Mouse (Mus musculus) cerebellum, adult 2 months (tissue): ENCODE measurements at regions not wholly inside any gene's neighbourhood (a gene's known extent, or its start where the extent isn't known, plus 50 kb on each side); places are given as distances from the start of the nearest gene placed in this dataset.

Experiments used
- DNase-seq, 2 experiments: peaks; one replicate each; pipeline ENCODE4 v3.0.0; 2021
- H3K27ac ChIP-seq: fragments of 200-500 bp; 2 replicates; pipeline ENCODE4 v1.5.1; 2012; ENCODE audit warnings: low read length, control low read depth, inconsistent platforms; ENCODE audit not compliant: insufficient read depth
- H3K27me3 ChIP-seq: fragments of 200-500 bp; 2 replicates; pipeline ENCODE4 v1.6.1; 2012; ENCODE audit warnings: inconsistent platforms, mild to moderate bottlenecking, low read length, moderate library complexity; ENCODE audit not compliant: control insufficient read depth, insufficient read depth
- H3K4me1 ChIP-seq: fragments of 200-500 bp; 2 replicates; pipeline ENCODE4 v1.6.1; 2011; ENCODE audit warnings: low read length; ENCODE audit not compliant: control insufficient read depth, insufficient read depth
- H3K4me3 ChIP-seq: fragments of 200-500 bp; replicated peaks from 2 replicates; pipeline ENCODE3; 2011; ENCODE audit warnings: mild to moderate bottlenecking, low read depth, low read length, control low read depth; ENCODE audit not compliant: insufficient read depth
- CTCF ChIP-seq: fragments of 200-500 bp; IDR thresholded peaks from 2 replicates; pipeline ENCODE4 v1.5.1; 2011; ENCODE audit warnings: low read depth, mild to moderate bottlenecking, control low read depth, low read length, moderate library complexity, borderline replicate concordance; ENCODE audit not compliant: insufficient read depth
- POLR2A ChIP-seq: fragments of 200-500 bp; IDR thresholded peaks from 2 replicates; pipeline ENCODE4 v1.6.1; 2011; ENCODE audit warnings: low read length, control low read depth, borderline replicate concordance; ENCODE audit not compliant: insufficient read depth
- WGBS: fragments of 180-500 bp; shearing (Covaris S2); methylation state at CpG from one replicate; pipeline ENCODE4 v1.1.7; 2018; 5-methylcytosine and 5-hydroxymethylcytosine counted together

DNA sequence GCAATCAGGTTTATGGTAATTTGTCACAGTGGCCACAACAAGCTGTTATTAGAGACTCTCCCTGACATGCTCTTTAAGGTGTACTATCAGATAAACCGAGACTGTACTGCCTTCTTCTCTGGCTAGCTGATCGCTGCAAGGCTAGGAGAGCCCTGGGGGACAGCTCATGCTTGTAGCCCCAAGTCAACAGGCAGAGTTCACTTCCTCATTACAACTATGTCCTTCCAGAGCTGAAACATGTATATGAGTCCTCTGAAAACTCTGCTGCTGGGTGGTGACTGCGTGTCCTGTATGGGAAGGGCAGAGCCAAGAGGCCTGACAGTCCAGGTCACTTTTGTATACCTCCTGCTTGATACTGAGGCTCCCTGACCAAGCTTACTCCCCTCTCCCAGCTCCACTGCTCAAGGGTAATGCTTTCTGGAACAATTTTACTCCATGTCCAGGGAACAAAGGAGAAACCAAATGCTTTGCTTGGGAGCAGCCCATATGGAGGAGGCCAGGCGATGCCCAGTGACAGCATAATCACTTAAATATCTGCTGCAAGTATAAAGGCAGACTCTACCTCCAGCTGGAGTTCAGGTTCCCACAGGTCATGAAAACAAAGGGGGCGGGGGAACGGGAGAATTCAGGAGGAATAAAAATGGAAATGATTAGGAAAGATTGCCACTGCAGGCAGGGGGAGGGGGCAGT is 284.3 kb downstream of the Bcl11a start:
- no peak overlapping the region for H3K27ac ChIP-seq
- no peak for TF ChIP-seq POLR2A
- TF ChIP-seq CTCF, result no peak
- no peaks in the 10 kb centered on the region for H3K4me1 ChIP-seq
- no peak for DNase-seq
- 75% methylated on average over 6 of the region's 6 CpGs for WGBS
- no peaks in the 10 kb centered on the region for H3K27me3 ChIP-seq
- no peak overlapping the region for H3K4me3 ChIP-seq

DNA sequence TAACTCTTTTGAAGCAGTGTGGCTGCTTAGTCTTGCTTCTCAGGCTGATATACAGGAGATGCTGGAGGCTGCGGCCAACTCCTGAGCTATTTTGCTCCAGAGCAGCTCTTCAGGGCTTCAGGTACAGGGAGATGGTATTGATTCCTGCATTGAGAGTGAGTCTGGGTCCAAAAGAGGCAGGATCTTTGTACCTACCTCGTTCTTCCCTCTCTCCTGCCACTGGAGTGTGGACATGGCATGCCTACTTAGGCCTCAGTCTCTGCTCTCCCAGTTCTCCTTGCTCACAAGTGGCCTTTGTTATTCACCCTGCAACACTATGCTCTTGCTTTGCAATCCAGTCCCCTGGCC is 284.8 kb downstream of the Bcl11a start:
- no peak for TF ChIP-seq POLR2A
- no peak for TF ChIP-seq CTCF
- Histone ChIP-seq H3K4me3 (no peak overlapping the region), H3K4me1 (no peaks in the 10 kb centered on the region), H3K27me3 (no peaks in the 10 kb centered on the region), H3K27ac (no peak overlapping the region)
- no peak for DNase-seq
- 86% methylated on average over 2 of the region's 2 CpGs for WGBS

DNA sequence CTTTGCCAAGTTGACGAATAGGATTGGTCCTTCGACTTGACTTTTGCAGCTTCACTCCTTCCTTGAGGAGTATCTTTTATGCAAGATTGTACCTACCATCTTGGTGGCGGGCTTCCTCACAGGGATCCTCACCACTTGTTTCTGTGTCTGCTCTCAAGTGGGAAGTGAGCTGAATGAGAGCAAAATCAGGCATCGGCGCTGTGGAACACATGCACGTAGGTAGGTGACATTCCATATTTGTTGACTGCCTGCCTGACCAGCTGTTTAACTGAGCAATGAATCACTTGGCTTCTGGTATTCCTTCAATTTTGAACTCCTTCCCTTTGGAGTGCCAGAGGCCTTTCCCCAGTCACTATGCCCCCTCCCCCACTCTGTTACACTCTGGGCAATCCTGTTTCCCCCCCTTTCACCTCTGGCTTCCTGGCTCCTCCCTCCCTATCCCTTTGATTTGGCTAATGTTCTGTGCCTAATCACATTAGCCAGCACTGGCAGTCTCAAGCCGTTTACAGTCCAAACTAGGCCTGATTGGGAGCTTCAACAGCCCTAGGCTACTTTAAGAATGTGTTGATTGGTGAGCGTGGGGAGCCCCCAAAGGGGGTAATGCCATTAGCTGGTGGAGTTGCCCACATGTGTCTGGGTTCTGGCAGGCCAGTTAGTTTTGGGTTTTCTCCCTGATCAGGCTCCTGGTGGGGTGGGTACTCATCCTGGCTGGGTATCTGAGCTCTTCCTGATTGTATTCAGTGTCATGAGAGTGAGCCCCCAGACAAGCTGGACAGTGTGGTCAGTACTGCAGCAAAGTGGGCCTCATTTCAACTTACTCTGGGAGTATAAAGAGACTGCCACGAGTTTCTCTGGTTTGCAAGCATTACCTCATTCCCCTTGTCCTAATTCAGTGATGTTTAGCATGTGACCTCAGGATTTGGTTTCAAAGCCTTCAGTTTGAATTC is 285.8 kb downstream of the Bcl11a start:
- Histone ChIP-seq H3K27me3 (no peaks in the 10 kb centered on the region), H3K4me3 (no peak overlapping the region), H3K4me1 (no peaks in the 10 kb centered on the region), H3K27ac (no peak overlapping the region)
- TF ChIP-seq CTCF (no peak), POLR2A (no peak)
- WGBS, result 74% methylated on average over 9 of the region's 9 CpGs
- DNase-seq, result no peak

- no peak overlapping the region for H3K27ac ChIP-seq
- WGBS, result 36% methylated on average over 15 of the region's 15 CpGs
- TF ChIP-seq POLR2A (no peak), CTCF (no peak)
Measured at GRCm38 (mm10) chr11:24370198-24370860, 292.5 kb downstream of the Bcl11a start.

GRCm38 (mm10) chr11:24370861-24371686 is 293.2 kb downstream of the Bcl11a start:
- Histone ChIP-seq H3K27ac (no peak overlapping the region), H3K4me1 (no peaks in the 10 kb centered on the region), H3K4me3 (no peak overlapping the region), H3K27me3 (no peaks in the 10 kb centered on the region; the same call in 1 of the 2 replicates)
- DNase-seq, result no peak
- no peak for TF ChIP-seq CTCF
- no peak for TF ChIP-seq POLR2A
- 63% methylated on average over 10 of the region's 10 CpGs for WGBS

More at GRCm38 (mm10) chr11:24370198-24370860, 292.5 kb downstream of the Bcl11a start:
- no peak for DNase-seq
- no peak overlapping the region for H3K4me3 ChIP-seq
- no peaks in the 10 kb centered on the region; the same call in 1 of the 2 replicates for H3K27me3 ChIP-seq
- no peaks in the 10 kb centered on the region for H3K4me1 ChIP-seq

- no peak for DNase-seq
- Histone ChIP-seq H3K4me3 (no peak overlapping the region), H3K27ac (no peak overlapping the region), H3K27me3 (no peaks in the 10 kb centered on the region; the same call in 1 of the 2 replicates), H3K4me1 (no peaks in the 10 kb centered on the region)
- 25% methylated on average over 5 of the region's 5 CpGs for WGBS
- TF ChIP-seq POLR2A, result no peak
- TF ChIP-seq CTCF, result no peak
Measured at GRCm38 (mm10) chr11:24371687-24371950, 293.8 kb downstream of the Bcl11a start.

GRCm38 (mm10) chr11:24371963-24372362 is 294.1 kb downstream of the Bcl11a start:
- TF ChIP-seq POLR2A, result no peak
- TF ChIP-seq CTCF, result no peak
- Histone ChIP-seq H3K4me3 (no peak overlapping the region), H3K27ac (no peak overlapping the region), H3K4me1 (no peaks in the 10 kb centered on the region), H3K27me3 (no peaks in the 10 kb centered on the region; the same call in 1 of the 2 replicates)
- DNase-seq, result no peak
- WGBS, result 24% methylated on average over 8 of the region's 8 CpGs
